Mouse (Mus musculus): ENCODE results near the gene Fkbp15. TPM values are rescaled to one million over a fixed set of nuclear protein-coding genes. Genes with fewer than 3 reads are reported as not detected.
A peak's percentile ranks its signal among the peaks of the same experiment; 100 is the strongest.

The Fkbp15 gene
- polyA plus RNA-seq, 1 experiment from 2014 or later, result 21.0 TPM

DNA sequence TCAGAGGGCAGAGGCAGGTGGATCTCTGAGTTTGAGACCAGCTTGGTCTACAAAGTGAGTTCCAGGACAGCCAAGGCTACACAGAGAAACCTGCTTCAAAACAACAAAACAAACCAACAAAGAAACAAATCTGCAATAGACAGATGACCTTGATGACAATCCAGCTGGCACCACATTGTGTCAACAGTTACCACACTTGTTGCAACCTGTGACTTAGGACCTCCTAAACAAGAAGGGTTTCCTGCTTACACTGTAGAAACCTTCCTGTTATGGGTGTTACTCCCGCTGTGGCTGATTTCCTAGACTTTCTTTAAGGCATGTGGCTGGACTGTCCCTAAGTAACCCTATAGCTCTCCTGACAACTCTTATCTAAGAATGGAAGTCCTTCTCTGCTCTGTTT, 35.5 kb upstream of the Fkbp15 start:
- H3K36me3 ChIP-seq (ENCODE audit: control insufficient read depth, insufficient read depth, low read length), result peaks cover 9% of the 10 kb centered on the region
- no peak for DNase-seq (ENCODE audit: low spot score)
- 100% methylated on average over 1 of the region's 1 CpGs for WGBS
- no peak overlapping the region for H3K4me3 ChIP-seq (ENCODE audit: low read depth, low read length)
- no peak overlapping the region for H3K27ac ChIP-seq (ENCODE audit: low read depth, low read length)
- no peaks in the 10 kb centered on the region for H3K27me3 ChIP-seq (ENCODE audit: control insufficient read depth, insufficient read depth, low read length)
- H3K9ac ChIP-seq (ENCODE audit: low read length), result no peak overlapping the region
- no peaks in the 10 kb centered on the region for H3K4me1 ChIP-seq (ENCODE audit: control insufficient read depth, insufficient read depth, low read length)
- ATAC-seq (ENCODE audit: insufficient read depth, low FRiP score, low TSS enrichment), result no peak
- no peaks in the 10 kb centered on the region for H3K9me3 ChIP-seq (ENCODE audit: control insufficient read depth, low read length)
- H3K4me2 ChIP-seq (ENCODE audit: low read depth), result no peak overlapping the region

DNA sequence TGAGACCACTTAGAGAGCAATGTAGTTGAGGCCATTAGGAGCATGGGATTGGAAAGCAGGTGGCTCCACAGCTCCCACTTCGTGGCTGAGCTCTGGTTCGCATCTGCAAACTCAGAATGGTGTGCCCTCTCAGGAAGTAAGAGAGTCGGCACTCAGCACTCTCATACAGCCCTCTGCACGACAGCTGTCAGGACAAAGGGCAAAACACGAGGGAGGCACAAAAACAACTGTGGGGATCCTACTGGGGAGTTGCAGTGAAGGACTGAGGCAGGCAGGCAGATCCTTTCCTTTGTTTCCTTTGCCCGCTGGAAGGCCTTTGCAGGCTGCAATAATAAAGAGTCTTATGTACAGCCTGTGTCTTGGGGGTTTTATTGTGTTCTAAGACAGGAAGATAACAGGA, 33.1 kb upstream of the Fkbp15 start:
- no peak overlapping the region for H3K9ac ChIP-seq (ENCODE audit: low read length)
- H3K9me3 ChIP-seq (ENCODE audit: control insufficient read depth, low read length), result no peaks in the 10 kb centered on the region
- H3K27me3 ChIP-seq (ENCODE audit: control insufficient read depth, insufficient read depth, low read length), result no peaks in the 10 kb centered on the region
- ATAC-seq (ENCODE audit: insufficient read depth, low FRiP score, low TSS enrichment), result peak; percentile 61; the same call in 1 of the 2 replicates
- H3K4me2 ChIP-seq (ENCODE audit: low read depth), result no peak overlapping the region
- WGBS, result 36% methylated on average over 6 of the region's 6 CpGs
- H3K27ac ChIP-seq (ENCODE audit: low read depth, low read length), result no peak overlapping the region
- peak; percentile 22 for DNase-seq (ENCODE audit: low spot score)
- peaks cover 2% of the 10 kb centered on the region; the same call in 1 of the 2 replicates for H3K36me3 ChIP-seq (ENCODE audit: control insufficient read depth, insufficient read depth, low read length)
- no peak overlapping the region for H3K4me3 ChIP-seq (ENCODE audit: low read depth, low read length)
- no peaks in the 10 kb centered on the region for H3K4me1 ChIP-seq (ENCODE audit: control insufficient read depth, insufficient read depth, low read length)

DNA sequence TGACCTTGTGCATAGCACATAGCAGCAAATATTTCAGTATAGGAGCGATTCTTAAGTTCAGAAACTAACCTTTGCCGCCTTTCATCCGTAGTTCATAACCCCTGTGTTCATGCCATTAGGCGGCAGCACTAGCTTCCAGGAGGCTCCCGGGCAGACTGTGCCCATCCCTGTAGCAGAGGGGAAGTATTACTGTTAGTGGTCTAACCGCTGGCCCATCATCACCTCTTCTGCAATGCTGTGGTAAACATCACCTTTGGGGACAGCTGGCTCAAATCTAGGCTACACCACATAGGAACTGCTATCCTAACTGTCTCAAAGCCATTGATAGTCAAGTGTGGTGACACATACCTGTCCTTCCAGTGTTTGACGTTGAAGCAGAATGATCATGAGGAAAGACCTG, 31.5 kb upstream of the Fkbp15 start:
- DNase-seq (ENCODE audit: low spot score) (no peak), ATAC-seq (ENCODE audit: insufficient read depth, low FRiP score, low TSS enrichment) (0 out of 2 replicates have a peak, but pooled peaks have one; percentile 35)
- 91% methylated on average over 7 of the region's 7 CpGs for WGBS
- H3K9me3 ChIP-seq (ENCODE audit: control insufficient read depth, low read length), result no peaks in the 10 kb centered on the region
- H3K4me1 ChIP-seq (ENCODE audit: control insufficient read depth, insufficient read depth, low read length), result no peaks in the 10 kb centered on the region
- H3K36me3 ChIP-seq (ENCODE audit: control insufficient read depth, insufficient read depth, low read length), result peaks cover 3% of the 10 kb centered on the region; the same call in 1 of the 2 replicates
- H3K9ac ChIP-seq (ENCODE audit: low read length), result no peak overlapping the region
- H3K4me3 ChIP-seq (ENCODE audit: low read depth, low read length), result no peak overlapping the region
- no peak overlapping the region for H3K27ac ChIP-seq (ENCODE audit: low read depth, low read length)
- H3K27me3 ChIP-seq (ENCODE audit: control insufficient read depth, insufficient read depth, low read length), result no peaks in the 10 kb centered on the region
- no peak overlapping the region for H3K4me2 ChIP-seq (ENCODE audit: low read depth)

DNA sequence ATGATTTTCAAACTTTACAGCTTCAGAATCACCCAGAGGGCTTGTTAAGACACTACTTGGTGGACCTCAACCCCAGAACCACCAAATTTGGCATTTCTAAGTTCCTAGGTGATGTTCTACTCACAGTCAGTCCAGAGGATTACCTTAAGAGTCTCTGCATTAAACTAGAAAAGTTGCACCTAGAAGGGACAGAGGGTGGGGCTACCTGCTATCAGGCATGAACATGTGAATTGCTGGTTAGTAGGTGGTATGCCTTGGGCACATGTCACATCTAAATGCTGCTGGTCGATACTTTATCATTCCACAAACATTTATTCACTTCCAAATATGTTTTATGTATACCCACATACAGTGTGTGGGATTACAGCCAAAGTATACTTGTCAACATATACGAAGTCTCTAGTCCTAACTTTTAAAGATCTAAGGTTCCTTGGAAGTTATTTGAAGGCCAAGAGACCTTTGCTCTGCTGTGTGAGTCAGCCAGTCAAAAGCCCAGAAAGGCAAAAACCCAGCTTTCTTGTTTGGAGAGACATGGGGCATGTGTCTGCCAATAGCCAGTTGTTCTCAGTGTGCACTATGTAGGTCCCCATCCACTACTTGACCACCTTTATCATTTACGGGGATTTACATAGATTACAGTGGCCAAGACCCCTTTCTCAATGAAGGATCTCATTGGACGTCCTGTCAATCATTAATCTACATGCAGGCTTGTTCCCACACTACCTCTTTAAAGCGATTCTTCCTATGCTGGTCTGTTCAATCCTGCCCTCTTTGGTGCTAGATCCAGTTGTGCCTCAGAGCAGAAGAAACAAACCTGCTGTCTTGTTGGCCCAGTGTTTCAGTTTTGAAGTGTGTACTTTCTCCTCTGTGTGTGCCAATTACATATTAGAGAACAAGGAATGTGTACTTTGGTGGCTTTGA, 29.5 kb upstream of the Fkbp15 start:
- ATAC-seq (ENCODE audit: insufficient read depth, low FRiP score, low TSS enrichment), result no peak
- Histone ChIP-seq H3K4me3 (ENCODE audit: low read depth, low read length) (no peak overlapping the region), H3K9ac (ENCODE audit: low read length) (no peak overlapping the region), H3K36me3 (ENCODE audit: control insufficient read depth, insufficient read depth, low read length) (peaks cover 3% of the 10 kb centered on the region; the same call in 1 of the 2 replicates), H3K27me3 (ENCODE audit: control insufficient read depth, insufficient read depth, low read length) (no peaks in the 10 kb centered on the region), H3K9me3 (ENCODE audit: control insufficient read depth, low read length) (no peaks in the 10 kb centered on the region), H3K4me1 (ENCODE audit: control insufficient read depth, insufficient read depth, low read length) (no peaks in the 10 kb centered on the region), H3K4me2 (ENCODE audit: low read depth) (no peak overlapping the region), H3K27ac (ENCODE audit: low read depth, low read length) (no peak overlapping the region)
- WGBS, result 91% methylated on average over 5 of the region's 5 CpGs
- DNase-seq (ENCODE audit: low spot score), result no peak

DNA sequence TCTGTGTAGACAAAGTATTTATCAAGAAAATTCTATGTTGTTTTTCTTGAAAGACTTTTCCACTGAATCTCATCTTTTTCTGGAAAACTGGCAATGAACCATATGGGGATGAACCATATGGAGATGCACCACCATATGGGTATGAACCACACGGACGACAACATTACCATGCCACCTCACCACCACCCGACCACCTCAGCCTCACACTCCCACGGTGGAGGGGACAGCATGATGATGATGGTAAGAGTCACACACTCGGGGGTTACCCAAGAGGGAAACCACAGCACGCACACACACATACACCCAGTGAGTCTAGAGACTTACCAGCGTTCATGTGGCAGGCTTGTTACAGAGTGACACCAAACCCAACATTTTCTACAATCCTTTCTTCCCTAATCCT, 25.1 kb upstream of the Fkbp15 start:
- Histone ChIP-seq H3K9me3 (ENCODE audit: control insufficient read depth, low read length) (no peaks in the 10 kb centered on the region), H3K4me2 (ENCODE audit: low read depth) (no peak overlapping the region), H3K4me3 (ENCODE audit: low read depth, low read length) (no peak overlapping the region), H3K4me1 (ENCODE audit: control insufficient read depth, insufficient read depth, low read length) (no peaks in the 10 kb centered on the region), H3K27ac (ENCODE audit: low read depth, low read length) (no peak overlapping the region), H3K27me3 (ENCODE audit: control insufficient read depth, insufficient read depth, low read length) (no peaks in the 10 kb centered on the region), H3K9ac (ENCODE audit: low read length) (no peak overlapping the region), H3K36me3 (ENCODE audit: control insufficient read depth, insufficient read depth, low read length) (peaks cover 3% of the 10 kb centered on the region; the same call in 1 of the 2 replicates)
- 86% methylated on average over 7 of the region's 7 CpGs for whole genome bisulfite sequencing
- ATAC-seq (ENCODE audit: insufficient read depth, low FRiP score, low TSS enrichment) (no peak), DNase-seq (ENCODE audit: low spot score) (no peak)

DNA sequence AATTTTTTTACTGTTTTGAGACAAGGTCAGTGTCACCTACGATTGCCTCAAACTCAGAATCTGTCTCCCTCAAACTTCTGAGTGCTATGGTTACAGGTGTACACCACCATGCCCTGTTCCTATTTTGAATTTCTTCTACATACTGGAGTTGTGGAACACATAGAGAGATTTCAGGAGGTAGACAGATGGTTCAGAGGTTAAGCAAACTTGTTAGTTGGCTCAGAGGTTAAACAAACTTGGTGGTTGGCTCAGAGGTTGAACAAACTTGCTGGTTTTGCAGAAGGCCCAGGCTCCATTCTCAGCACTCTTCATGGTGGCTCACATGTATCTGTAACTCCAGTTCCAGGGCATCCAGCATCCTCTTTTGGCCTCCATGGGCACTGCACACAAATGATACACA, 23.8 kb upstream of the Fkbp15 start:
- ATAC-seq (ENCODE audit: insufficient read depth, low FRiP score, low TSS enrichment), result no peak
- WGBS, result 93% methylated on average over 1 of the region's 1 CpGs
- no peak overlapping the region for H3K4me3 ChIP-seq (ENCODE audit: low read depth, low read length)
- H3K4me2 ChIP-seq (ENCODE audit: low read depth), result no peak overlapping the region
- H3K36me3 ChIP-seq (ENCODE audit: control insufficient read depth, insufficient read depth, low read length), result peaks cover 3% of the 10 kb centered on the region; the same call in 1 of the 2 replicates
- no peaks in the 10 kb centered on the region for H3K9me3 ChIP-seq (ENCODE audit: control insufficient read depth, low read length)
- H3K4me1 ChIP-seq (ENCODE audit: control insufficient read depth, insufficient read depth, low read length), result no peaks in the 10 kb centered on the region
- H3K9ac ChIP-seq (ENCODE audit: low read length), result no peak overlapping the region
- H3K27me3 ChIP-seq (ENCODE audit: control insufficient read depth, insufficient read depth, low read length), result no peaks in the 10 kb centered on the region
- H3K27ac ChIP-seq (ENCODE audit: low read depth, low read length), result no peak overlapping the region
- DNase-seq (ENCODE audit: low spot score), result no peak

DNA sequence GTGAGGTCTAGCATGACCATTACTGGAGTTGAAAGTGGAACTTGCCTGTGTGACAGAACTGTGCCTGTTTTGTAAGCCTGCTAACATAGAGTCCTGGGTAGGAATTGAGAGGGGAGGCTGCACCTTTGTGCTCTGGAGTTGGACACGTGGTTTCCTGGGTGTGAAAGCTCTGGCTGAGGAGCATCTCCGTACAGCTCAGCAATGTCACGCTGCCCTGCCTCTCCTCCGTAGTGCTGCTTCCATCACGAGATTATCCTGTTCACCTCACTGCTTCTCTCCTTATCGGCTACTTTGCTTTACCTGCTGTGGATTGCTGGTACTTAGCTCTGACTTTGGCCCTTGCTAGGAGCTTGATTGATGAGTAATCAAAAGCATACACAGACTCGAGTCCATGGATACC, 23.4 kb upstream of the Fkbp15 start:
- no peaks in the 10 kb centered on the region for H3K9me3 ChIP-seq (ENCODE audit: control insufficient read depth, low read length)
- no peak overlapping the region for H3K27ac ChIP-seq (ENCODE audit: low read depth, low read length)
- ATAC-seq (ENCODE audit: insufficient read depth, low FRiP score, low TSS enrichment) (no peak), DNase-seq (ENCODE audit: low spot score) (no peak)
- H3K4me3 ChIP-seq (ENCODE audit: low read depth, low read length), result no peak overlapping the region
- H3K27me3 ChIP-seq (ENCODE audit: control insufficient read depth, insufficient read depth, low read length), result no peaks in the 10 kb centered on the region
- 88% methylated on average over 7 of the region's 7 CpGs for WGBS
- H3K4me1 ChIP-seq (ENCODE audit: control insufficient read depth, insufficient read depth, low read length), result no peaks in the 10 kb centered on the region
- peaks cover 3% of the 10 kb centered on the region; the same call in 1 of the 2 replicates for H3K36me3 ChIP-seq (ENCODE audit: control insufficient read depth, insufficient read depth, low read length)
- no peak overlapping the region for H3K4me2 ChIP-seq (ENCODE audit: low read depth)
- no peak overlapping the region for H3K9ac ChIP-seq (ENCODE audit: low read length)

DNA sequence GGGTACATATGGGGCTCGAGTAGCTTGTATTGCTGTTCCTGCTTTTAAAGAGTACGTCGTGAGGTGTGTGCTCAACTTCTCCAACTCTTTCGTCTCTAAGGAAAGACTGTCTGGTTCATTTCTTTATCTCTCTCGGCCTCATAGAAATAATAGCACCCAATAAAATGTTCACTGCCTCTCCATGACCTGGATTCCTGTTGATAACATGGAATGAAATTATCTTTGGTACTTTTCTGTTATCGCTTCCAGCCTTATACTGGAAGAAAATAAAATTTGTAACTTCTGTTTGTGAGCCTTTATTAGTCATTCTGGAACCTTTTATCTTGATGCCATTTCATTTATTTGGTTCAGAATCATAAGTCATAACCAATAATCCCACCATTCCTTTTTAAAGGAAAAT, 22.9 kb upstream of the Fkbp15 start:
- ATAC-seq (ENCODE audit: insufficient read depth, low FRiP score, low TSS enrichment), result no peak
- Histone ChIP-seq H3K9me3 (ENCODE audit: control insufficient read depth, low read length) (no peaks in the 10 kb centered on the region), H3K9ac (ENCODE audit: low read length) (no peak overlapping the region), H3K4me2 (ENCODE audit: low read depth) (no peak overlapping the region), H3K27me3 (ENCODE audit: control insufficient read depth, insufficient read depth, low read length) (no peaks in the 10 kb centered on the region), H3K36me3 (ENCODE audit: control insufficient read depth, insufficient read depth, low read length) (no peaks in the 10 kb centered on the region), H3K4me3 (ENCODE audit: low read depth, low read length) (no peak overlapping the region), H3K4me1 (ENCODE audit: control insufficient read depth, insufficient read depth, low read length) (no peaks in the 10 kb centered on the region), H3K27ac (ENCODE audit: low read depth, low read length) (no peak overlapping the region)
- DNase-seq (ENCODE audit: low spot score), result no peak
- WGBS, result 95% methylated on average over 6 of the region's 6 CpGs

Measured in neural tube, embryonic 11.5 days (tissue).